Mouse (Mus musculus): ENCODE data around the gene Sag. TPM values are rescaled to one million over a fixed set of nuclear protein-coding genes. Genes with fewer than 3 reads are reported as not detected.

The Sag gene
- polyA plus RNA-seq (2015; fragmentation: Nextera tagmentation; extraction: Ambion mirVana) = 0.38 and 0.49 TPM in 2 replicates

GRCm38 (mm10) chr1:87803576-87803975 lies at the start of gene Sag:
Gene Sag, plus strand, starts transcription at chr1:87803680.
- H3K9ac ChIP-seq (replicated peaks; ENCODE audit: low read depth) = no peak within 1 kb of the TSS
- H3K36me3 ChIP-seq (ENCODE audit: insufficient read depth, low read length) = no peaks in the 10 kb centered on the region; the same call in 1 of the 2 replicates
- no peak for TF ChIP-seq CTCF (IDR thresholded peaks at IDR 0.05)
- no peak for TF ChIP-seq EP300 (IDR thresholded peaks at IDR 0.05)
- no peaks in the 10 kb centered on the region for H3K9me3 ChIP-seq (ENCODE audit: low read length)
- WGBS = 73% methylated on average over 6 of the region's 6 CpGs
- no peaks in the 10 kb centered on the region for H3K27me3 ChIP-seq (replicated peaks; ENCODE audit: insufficient read depth, low read length)
- H3K4me1 ChIP-seq (ENCODE audit: insufficient read depth, low read depth, low read length) = 0 out of 2 replicates have a peak, but pooled peaks cover 3% of the 10 kb centered on the region
- H3K27ac ChIP-seq (ENCODE audit: low read length) = no peak within 1 kb of the TSS
- DNase-seq (ENCODE audit: low spot score) (no peak), ATAC-seq (no peak)
- H3K4me2 ChIP-seq (replicated peaks; ENCODE audit: low read depth, low read length) = no peak within 1 kb of the TSS
- H3K4me3 ChIP-seq (ENCODE audit: low read depth, low read length) = no peak within 1 kb of the TSS

GRCm38 (mm10) chr1:87755641-87756470 lies 47.6 kb upstream of the Sag start, which contains the start of gene Atg16l1:
Gene Atg16l1, plus strand, starts transcription at chr1:87755870.
- Histone ChIP-seq H3K27ac (ENCODE audit: low read length) (peak within 1 kb of the TSS; percentile 86), H3K4me1 (ENCODE audit: insufficient read depth, low read depth, low read length) (peaks cover 5% of the 10 kb centered on the region; the same call in 1 of the 2 replicates), H3K4me3 (ENCODE audit: low read depth, low read length) (peak within 1 kb of the TSS; percentile 61), H3K4me2 (replicated peaks; ENCODE audit: low read depth, low read length) (peak within 1 kb of the TSS; percentile 60), H3K27me3 (replicated peaks; ENCODE audit: insufficient read depth, low read length) (no peaks in the 10 kb centered on the region), H3K36me3 (ENCODE audit: insufficient read depth, low read length) (peaks cover 8% of the 10 kb centered on the region; the same call in 1 of the 2 replicates), H3K9ac (replicated peaks; ENCODE audit: low read depth) (peak within 1 kb of the TSS; percentile 72), H3K9me3 (ENCODE audit: low read length) (no peaks in the 10 kb centered on the region)
- peak; percentile 98 for DNase-seq (ENCODE audit: low spot score)
- 1% methylated on average over 62 of the region's 79 CpGs for WGBS
- TF ChIP-seq EP300 (IDR thresholded peaks at IDR 0.05) (peak; percentile 88), CTCF (IDR thresholded peaks at IDR 0.05) (peak; percentile 63)
- peak; percentile 99 for ATAC-seq

- TF ChIP-seq CTCF (IDR thresholded peaks at IDR 0.05) (no peak), EP300 (IDR thresholded peaks at IDR 0.05) (no peak)
- WGBS = 89% methylated on average over 3 of the region's 3 CpGs
- no peak overlapping the region for H3K9ac ChIP-seq (replicated peaks; ENCODE audit: low read depth)
Observed at GRCm38 (mm10) chr1:87763821-87764220, 39.7 kb upstream of the Sag start.

GRCm38 (mm10) chr1:87765741-87766140 lies 37.7 kb upstream of the Sag start:
- no peak for ATAC-seq
- Histone ChIP-seq H3K36me3 (ENCODE audit: insufficient read depth, low read length) (peaks cover 70% of the 10 kb centered on the region), H3K9ac (replicated peaks; ENCODE audit: low read depth) (no peak overlapping the region), H3K4me3 (ENCODE audit: low read depth, low read length) (no peak overlapping the region), H3K27me3 (replicated peaks; ENCODE audit: insufficient read depth, low read length) (no peaks in the 10 kb centered on the region), H3K4me2 (replicated peaks; ENCODE audit: low read depth, low read length) (no peak overlapping the region), H3K9me3 (ENCODE audit: low read length) (no peaks in the 10 kb centered on the region), H3K27ac (ENCODE audit: low read length) (no peak overlapping the region), H3K4me1 (ENCODE audit: insufficient read depth, low read depth, low read length) (no peaks in the 10 kb centered on the region)
- no peak for DNase-seq (ENCODE audit: low spot score)
- no peak for TF ChIP-seq CTCF (IDR thresholded peaks at IDR 0.05)
- TF ChIP-seq EP300 (IDR thresholded peaks at IDR 0.05) = no peak
- WGBS = 68% methylated on average over 2 of the region's 2 CpGs

More at GRCm38 (mm10) chr1:87763821-87764220, 39.7 kb upstream of the Sag start:
- Histone ChIP-seq H3K27me3 (replicated peaks; ENCODE audit: insufficient read depth, low read length) (no peaks in the 10 kb centered on the region), H3K9me3 (ENCODE audit: low read length) (no peaks in the 10 kb centered on the region), H3K4me2 (replicated peaks; ENCODE audit: low read depth, low read length) (no peak overlapping the region), H3K27ac (ENCODE audit: low read length) (no peak overlapping the region), H3K4me3 (ENCODE audit: low read depth, low read length) (no peak overlapping the region), H3K4me1 (ENCODE audit: insufficient read depth, low read depth, low read length) (no peaks in the 10 kb centered on the region), H3K36me3 (ENCODE audit: insufficient read depth, low read length) (peaks cover 69% of the 10 kb centered on the region)
- no peak for ATAC-seq
- no peak for DNase-seq (ENCODE audit: low spot score)

GRCm38 (mm10) chr1:87766233-87766632 lies 37.2 kb upstream of the Sag start:
- Histone ChIP-seq H3K4me2 (replicated peaks; ENCODE audit: low read depth, low read length) (no peak overlapping the region), H3K27ac (ENCODE audit: low read length) (no peak overlapping the region), H3K4me3 (ENCODE audit: low read depth, low read length) (no peak overlapping the region), H3K4me1 (ENCODE audit: insufficient read depth, low read depth, low read length) (no peaks in the 10 kb centered on the region), H3K36me3 (ENCODE audit: insufficient read depth, low read length) (peaks cover 75% of the 10 kb centered on the region), H3K27me3 (replicated peaks; ENCODE audit: insufficient read depth, low read length) (no peaks in the 10 kb centered on the region), H3K9ac (replicated peaks; ENCODE audit: low read depth) (no peak overlapping the region), H3K9me3 (ENCODE audit: low read length) (no peaks in the 10 kb centered on the region)
- peak; percentile 80 for TF ChIP-seq CTCF (IDR thresholded peaks at IDR 0.05)
- no peak for TF ChIP-seq EP300 (IDR thresholded peaks at IDR 0.05)
- WGBS = 85% methylated on average over 3 of the region's 3 CpGs
- ATAC-seq (no peak), DNase-seq (ENCODE audit: low spot score) (no peak)

GRCm38 (mm10) chr1:87769263-87769662 lies 34.2 kb upstream of the Sag start:
- DNase-seq (ENCODE audit: low spot score) (no peak), ATAC-seq (no peak)
- Histone ChIP-seq H3K9ac (replicated peaks; ENCODE audit: low read depth) (no peak overlapping the region), H3K9me3 (ENCODE audit: low read length) (no peaks in the 10 kb centered on the region), H3K4me2 (replicated peaks; ENCODE audit: low read depth, low read length) (no peak overlapping the region), H3K4me1 (ENCODE audit: insufficient read depth, low read depth, low read length) (no peaks in the 10 kb centered on the region), H3K4me3 (ENCODE audit: low read depth, low read length) (no peak overlapping the region), H3K27ac (ENCODE audit: low read length) (no peak overlapping the region), H3K27me3 (replicated peaks; ENCODE audit: insufficient read depth, low read length) (no peaks in the 10 kb centered on the region), H3K36me3 (ENCODE audit: insufficient read depth, low read length) (peaks cover 61% of the 10 kb centered on the region)
- TF ChIP-seq EP300 (IDR thresholded peaks at IDR 0.05) (no peak), CTCF (IDR thresholded peaks at IDR 0.05) (no peak)
- 94% methylated on average over 2 of the region's 2 CpGs for WGBS

Data from lung, postnatal 0 days (tissue).